Mouse (Mus musculus) thymus, adult 2 months (tissue): ENCODE results near the gene Crb1. TPM values are rescaled to one million over a fixed set of nuclear protein-coding genes. Genes with fewer than 3 reads are reported as not detected.
"Not testable (repeated sequence)": the region's sequence is repeated elsewhere in the genome, so short reads cannot be mapped to it uniquely, and the experiment has no call there.

Experiments
- DNase-seq: peaks from one replicate; pipeline ENCODE4 v3.0.0; 2021
- H3K27ac ChIP-seq: fragments of 200-500 bp; 2 replicates; pipeline ENCODE4 v1.5.1; 2012; ENCODE audit warnings: low read length, control low read depth; ENCODE audit not compliant: control insufficient read depth, insufficient read depth
- H3K27me3 ChIP-seq: fragments of 200-500 bp; 2 replicates; pipeline ENCODE4 v1.6.1; 2012; ENCODE audit warnings: mild to moderate bottlenecking, low read length, moderate library complexity, mixed read lengths; ENCODE audit not compliant: control insufficient read depth, insufficient read depth
- H3K36me3 ChIP-seq: fragments of 200-500 bp; 2 replicates; pipeline ENCODE4 v1.6.1; 2012; ENCODE audit warnings: mild to moderate bottlenecking, low read length, moderate library complexity; ENCODE audit not compliant: control insufficient read depth, insufficient read depth
- H3K4me1 ChIP-seq: fragments of 200-500 bp; replicated peaks from 2 replicates; pipeline ENCODE4 v1.6.1; 2012; ENCODE audit warnings: low read length; ENCODE audit not compliant: control insufficient read depth, insufficient read depth
- H3K4me3 ChIP-seq: fragments of 200-500 bp; 2 replicates; pipeline ENCODE4 v1.5.1; 2012; ENCODE audit warnings: mild to moderate bottlenecking, low read length, control low read depth, moderate library complexity; ENCODE audit not compliant: control insufficient read depth, insufficient read depth
- CTCF ChIP-seq: fragments of 200-500 bp; IDR thresholded peaks from 2 replicates; pipeline ENCODE4 v1.5.1; 2012; ENCODE audit warnings: mild to moderate bottlenecking, control low read depth, low read length, moderate library complexity, borderline replicate concordance; ENCODE audit not compliant: control insufficient read depth, poor library complexity, insufficient read depth; ENCODE audit errors: extremely low read depth
- POLR2A ChIP-seq: fragments of 200-500 bp; IDR thresholded peaks from 2 replicates; pipeline ENCODE4 v1.6.1; 2012; ENCODE audit warnings: mild to moderate bottlenecking, low read length, control low read depth, moderate library complexity; ENCODE audit not compliant: control insufficient read depth, poor library complexity, insufficient read depth; ENCODE audit errors: extremely low read depth
- WGBS: fragments of 180-500 bp; shearing (Covaris S2); methylation state at CpG from one replicate; pipeline ENCODE4 v1.1.7; 2018; 5-methylcytosine and 5-hydroxymethylcytosine counted together
- polyA plus RNA-seq: library from polyadenylated mRNA; depleted of rRNA; stranded (reverse); fragments of >200 nt; gene quantifications from 2 replicates; pipeline ENCODE4 v1.2.3, GENCODE M21; 2012

The Crb1 gene
- polyA plus RNA-seq, 1 experiment = 0.03 TPM

DNA sequence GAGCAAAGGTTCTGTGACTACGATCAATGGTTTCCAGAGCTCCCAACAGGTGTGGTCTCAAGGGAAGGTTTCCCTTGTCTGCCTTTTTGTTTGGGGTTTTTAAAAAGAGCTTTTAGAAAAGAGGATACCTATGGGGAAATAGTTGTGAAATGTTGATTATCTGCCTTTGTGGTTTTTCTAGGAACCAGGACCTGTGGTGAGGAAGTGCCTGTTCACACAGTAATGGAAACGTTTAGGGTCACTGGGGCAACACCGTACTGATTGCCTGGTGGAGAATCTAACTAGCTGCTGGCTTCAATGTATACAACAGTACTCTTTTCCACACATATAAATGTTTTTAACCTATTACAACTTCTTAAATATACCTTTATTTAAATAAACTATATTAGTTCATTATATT, 36.6 kb upstream of the Crb1 start:
- 12% methylated on average over 3 of the region's 3 CpGs for WGBS
- H3K27me3 ChIP-seq = no peaks in the 10 kb centered on the region
- no peaks in the 10 kb centered on the region for H3K4me1 ChIP-seq
- H3K36me3 ChIP-seq = no peaks in the 10 kb centered on the region
- no peak overlapping the region for H3K27ac ChIP-seq
- TF ChIP-seq CTCF = no peak
- TF ChIP-seq POLR2A = no peak
- H3K4me3 ChIP-seq = no peak overlapping the region
- DNase-seq = no peak

DNA sequence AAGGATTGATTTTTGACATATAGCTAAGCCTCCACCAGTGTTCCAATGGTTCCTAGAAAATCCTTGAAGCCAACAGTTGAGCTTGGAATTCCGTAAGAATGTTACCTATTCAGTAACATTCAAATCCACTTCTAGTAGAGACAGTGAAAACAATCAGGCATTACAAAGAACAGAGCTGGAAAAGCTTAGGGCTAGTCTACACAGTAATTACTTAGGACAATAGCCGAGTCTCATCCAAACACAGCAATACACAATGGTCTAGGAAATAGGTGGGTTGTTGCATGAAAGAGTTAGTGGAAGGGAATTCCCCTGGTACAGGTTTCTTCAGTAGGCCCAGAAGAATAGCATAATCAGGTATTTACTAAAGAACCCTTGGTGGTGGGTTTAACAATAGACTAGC, 35.5 kb upstream of the Crb1 start:
- not testable (repeated sequence) for H3K36me3 ChIP-seq, DNase-seq, H3K4me1 ChIP-seq, H3K27me3 ChIP-seq, H3K27ac ChIP-seq, H3K4me3 ChIP-seq
- WGBS = 95% methylated on average over 2 of the region's 2 CpGs

DNA sequence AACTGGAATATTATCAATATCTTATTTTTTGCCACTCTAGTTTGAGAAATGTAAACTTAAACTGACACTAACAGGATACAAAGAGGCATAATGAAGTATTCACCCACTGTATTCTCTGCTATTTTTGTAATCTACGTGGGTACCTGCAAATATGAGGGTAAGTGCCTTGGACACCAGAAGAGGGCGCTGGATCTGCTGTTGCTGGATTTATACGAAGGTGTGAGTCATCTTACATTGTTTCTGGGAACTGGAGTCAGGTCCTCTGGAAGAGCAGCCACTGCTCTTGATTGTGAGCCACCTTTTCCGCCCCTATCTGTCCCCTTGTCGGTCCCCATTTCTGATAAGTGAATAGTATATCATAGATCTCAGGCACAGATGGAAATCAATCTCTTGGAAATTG, 30.8 kb upstream of the Crb1 start:
- Histone ChIP-seq H3K4me3 (no peak overlapping the region), H3K4me1 (no peaks in the 10 kb centered on the region), H3K27ac (no peak overlapping the region), H3K36me3 (no peaks in the 10 kb centered on the region), H3K27me3 (no peaks in the 10 kb centered on the region)
- no peak for TF ChIP-seq CTCF
- TF ChIP-seq POLR2A = no peak
- no peak for DNase-seq
- WGBS = 65% methylated on average over 5 of the region's 5 CpGs

DNA sequence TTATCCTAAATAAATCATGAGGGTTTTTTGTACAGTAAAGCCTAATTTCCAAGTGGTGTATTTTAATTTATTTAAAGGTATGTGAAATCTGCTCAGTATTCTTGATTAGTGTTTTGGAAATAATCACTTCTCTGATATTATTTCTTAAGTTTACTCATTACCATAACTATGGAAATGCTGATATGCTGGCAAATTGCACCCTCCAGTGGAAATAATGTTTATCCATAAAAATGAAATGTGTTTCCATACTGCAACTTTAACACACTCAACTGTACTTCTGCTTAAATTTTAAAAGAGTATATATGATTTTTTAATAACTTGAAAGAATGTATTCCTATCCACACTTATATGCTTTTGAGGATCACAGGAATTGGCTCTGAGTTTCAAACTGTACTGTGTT, 28.9 kb upstream of the Crb1 start:
- Histone ChIP-seq H3K4me3 (no peak overlapping the region), H3K27ac (no peak overlapping the region), H3K27me3 (no peaks in the 10 kb centered on the region), H3K36me3 (no peaks in the 10 kb centered on the region), H3K4me1 (no peaks in the 10 kb centered on the region)
- DNase-seq = no peak
- TF ChIP-seq CTCF (no peak), POLR2A (no peak)

DNA sequence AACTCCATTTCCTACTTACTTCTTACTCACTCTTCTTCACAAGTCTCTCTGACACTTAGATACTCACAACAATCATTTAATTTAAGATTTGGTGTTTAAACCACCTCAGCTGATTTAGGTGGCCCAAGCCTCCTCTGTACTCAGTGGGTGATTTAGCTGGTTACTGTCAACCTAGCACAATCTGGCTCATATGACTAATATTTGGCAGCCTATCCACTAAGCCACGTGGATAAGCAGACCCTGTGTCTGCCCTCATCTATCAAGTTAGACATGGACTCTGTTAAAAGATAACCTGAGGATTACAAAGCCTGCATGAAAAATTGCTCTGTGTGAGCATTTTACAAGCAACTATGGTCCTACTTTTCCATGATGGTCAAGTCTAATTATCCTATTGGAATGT, 19.7 kb upstream of the Crb1 start:
- Histone ChIP-seq H3K27me3 (no peaks in the 10 kb centered on the region), H3K4me3 (no peak overlapping the region), H3K27ac (no peak overlapping the region), H3K36me3 (no peaks in the 10 kb centered on the region), H3K4me1 (no peaks in the 10 kb centered on the region)
- TF ChIP-seq CTCF = no peak
- no peak for TF ChIP-seq POLR2A
- WGBS = 70% methylated on average over 1 of the region's 1 CpGs
- no peak for DNase-seq

DNA sequence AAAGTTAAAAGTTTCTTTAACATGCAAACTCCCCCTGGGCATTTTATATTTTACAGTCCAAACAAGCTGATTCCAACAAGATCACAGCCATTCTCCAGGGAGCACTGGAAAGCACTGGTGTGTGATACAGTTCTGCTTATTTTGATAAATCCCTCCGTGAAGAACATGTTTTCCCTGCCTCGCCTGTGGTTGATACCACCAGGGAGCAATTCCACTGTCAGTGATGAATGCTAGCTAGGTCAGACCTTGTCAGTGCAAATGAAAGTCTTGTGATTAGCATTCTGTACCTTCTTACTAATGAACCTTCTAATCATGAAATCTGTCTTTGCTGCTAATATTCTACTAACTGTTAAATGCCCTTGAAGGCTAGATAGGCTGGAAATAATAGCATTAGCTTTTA, 14.8 kb upstream of the Crb1 start:
- Histone ChIP-seq H3K27me3 (no peaks in the 10 kb centered on the region), H3K4me3 (no peak overlapping the region), H3K36me3 (no peaks in the 10 kb centered on the region), H3K4me1 (no peaks in the 10 kb centered on the region), H3K27ac (no peak overlapping the region)
- WGBS = 81% methylated on average over 2 of the region's 2 CpGs
- no peak for DNase-seq
- TF ChIP-seq POLR2A (no peak), CTCF (no peak)

DNA sequence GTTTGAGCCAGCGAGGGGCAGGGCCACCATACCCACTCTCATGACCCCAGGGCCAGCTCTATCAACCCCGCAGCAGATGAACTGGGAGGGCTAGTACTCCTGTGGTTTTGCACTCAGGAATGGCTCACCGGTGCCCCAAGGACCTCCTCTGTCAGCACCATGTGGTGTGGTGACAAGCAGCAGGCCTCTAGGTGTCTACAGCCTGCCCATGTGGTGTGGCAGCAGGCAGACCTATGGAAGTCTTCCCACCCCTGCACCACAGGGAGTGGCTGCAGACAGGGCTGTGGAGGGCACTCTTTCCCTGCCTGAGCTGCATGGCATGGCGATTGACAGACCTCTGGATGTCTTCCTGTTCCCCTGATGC, 2.7 kb upstream of the Crb1 start:
- TF ChIP-seq POLR2A (no peak), CTCF (no peak)
- H3K4me3 ChIP-seq = no peak overlapping the region
- 58% methylated on average over 4 of the region's 4 CpGs for WGBS
- H3K27me3 ChIP-seq = no peaks in the 10 kb centered on the region
- no peaks in the 10 kb centered on the region for H3K36me3 ChIP-seq
- H3K4me1 ChIP-seq = peaks cover 2% of the 10 kb centered on the region; the same call in 1 of the 2 replicates
- no peak for DNase-seq
- no peak overlapping the region for H3K27ac ChIP-seq
